Mouse (Mus musculus) stomach, postnatal 0 days (tissue): ENCODE data around the gene Tenm4. TPM values are rescaled to one million over a fixed set of nuclear protein-coding genes. Genes with fewer than 3 reads are reported as not detected.

Experiments
- ATAC-seq: fragments of 200-750 bp; cut with Nextera tagmentation; 2 replicates; pipeline ENCODE4 v1.8.0; 2017; ENCODE audit not compliant: low FRiP score, low TSS enrichment
- DNase-seq: peaks from one replicate; pipeline ENCODE4 v3.0.0-alpha.2; 2016; ENCODE audit warnings: low spot score
- H3K27ac ChIP-seq: fragments of 300-500 bp; sonication (generic); replicated peaks from 2 replicates; pipeline ENCODE4 v1.5.1; 2014; ENCODE audit warnings: mild to moderate bottlenecking, control low read depth
- H3K27me3 ChIP-seq: fragments of 300-500 bp; sonication (generic); 2 replicates; pipeline ENCODE4 v1.6.1; 2014; ENCODE audit warnings: low read length; ENCODE audit not compliant: control insufficient read depth, insufficient read depth
- H3K36me3 ChIP-seq: fragments of 300-500 bp; sonication (generic); 2 replicates; pipeline ENCODE4 v1.6.1; 2014; ENCODE audit warnings: low read length, mixed read lengths; ENCODE audit not compliant: control insufficient read depth, insufficient read depth
- H3K4me1 ChIP-seq: fragments of 300-500 bp; sonication (generic); replicated peaks from 2 replicates; pipeline ENCODE4 v1.6.1; 2014; ENCODE audit warnings: antibody characterized with exemption; ENCODE audit not compliant: control insufficient read depth, insufficient read depth
- H3K4me2 ChIP-seq: fragments of 300-500 bp; sonication (generic); replicated peaks from 2 replicates; pipeline ENCODE4 v1.6.1; 2014; ENCODE audit warnings: low read depth, mild to moderate bottlenecking, control low read depth, moderate library complexity
- H3K4me3 ChIP-seq: fragments of 300-500 bp; sonication (generic); 2 replicates; pipeline ENCODE4 v1.5.1; 2014; ENCODE audit warnings: low read depth, low read length, control low read depth
- H3K9ac ChIP-seq: fragments of 300-500 bp; sonication (generic); 2 replicates; pipeline ENCODE4 v1.6.1; 2014; ENCODE audit warnings: mild to moderate bottlenecking, low read length, control low read depth, mixed read lengths
- H3K9me3 ChIP-seq: fragments of 300-500 bp; sonication (generic); 2 replicates; pipeline ENCODE4 v1.6.1; 2016; ENCODE audit warnings: low read length; ENCODE audit not compliant: control insufficient read depth
- CTCF ChIP-seq: IDR thresholded peaks from 2 replicates; pipeline ENCODE4 v1.5.1; 2016; ENCODE audit warnings: antibody characterized with exemption, low read depth, mild to moderate bottlenecking, moderate library complexity
- EP300 ChIP-seq: optimal IDR thresholded peaks from 2 replicates; pipeline ENCODE3; 2016; ENCODE audit warnings: antibody characterized with exemption
- WGBS: fragments of 180-500 bp; shearing (Covaris S2); extraction: QIAGEN DNeasy Blood & Tissue Kit; methylation state at CpG from one replicate; pipeline ENCODE4 v1.1.7; 2014; 5-methylcytosine and 5-hydroxymethylcytosine counted together
- polyA plus RNA-seq: library from polyadenylated mRNA; unstranded; fragments of >200 nt; fragmentation: Nextera tagmentation; extraction: Ambion mirVana; gene quantifications from 2 replicates; pipeline ENCODE4 v1.2.1, GENCODE M21; 2015

Tenm4 gene
- polyA plus RNA-seq, 1 experiment from 2014 or later = 7.2 TPM

DNA sequence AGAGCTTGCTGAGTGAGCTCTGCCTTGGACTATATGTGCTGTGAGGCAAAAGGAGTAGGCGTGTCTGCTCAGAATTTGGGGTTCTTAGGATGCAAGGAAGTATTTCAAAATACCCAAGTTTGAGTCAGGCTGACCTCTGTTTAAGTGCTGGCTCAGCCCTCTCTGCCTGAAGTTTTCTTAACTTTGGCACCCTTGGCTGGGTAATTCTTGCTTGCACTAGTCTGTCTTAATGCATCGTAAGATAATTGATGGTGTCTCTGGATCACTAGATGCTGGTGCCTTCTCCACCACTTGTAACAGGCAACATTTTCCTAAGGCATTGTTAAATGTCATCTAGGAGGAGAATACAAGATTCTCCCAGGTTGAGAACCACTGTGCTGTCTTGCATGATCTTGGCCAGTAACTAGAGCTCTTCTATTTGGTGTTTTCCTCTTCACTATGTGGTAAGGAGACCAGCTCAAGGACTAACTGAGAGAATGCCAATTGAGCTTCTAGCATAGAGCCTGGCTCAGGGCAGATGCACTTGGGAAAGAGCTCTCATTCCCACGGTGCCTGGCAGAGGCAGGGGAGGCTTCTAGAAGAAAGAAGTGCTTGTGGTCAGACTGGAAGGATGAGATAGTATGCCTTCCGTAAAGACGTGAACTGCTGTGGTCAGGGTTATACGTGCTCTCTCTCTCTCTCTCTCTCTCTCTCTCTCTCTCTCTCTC, 57.7 kb downstream of the Tenm4 start:
- 76% methylated on average over 6 of the region's 6 CpGs for WGBS
- Histone ChIP-seq H3K9ac (no peak overlapping the region), H3K4me3 (no peak overlapping the region), H3K4me1 (0 out of 2 replicates have a peak, but pooled peaks cover 3% of the 10 kb centered on the region), H3K27me3 (no peaks in the 10 kb centered on the region), H3K36me3 (no peaks in the 10 kb centered on the region), H3K9me3 (no peaks in the 10 kb centered on the region), H3K27ac (no peak overlapping the region), H3K4me2 (no peak overlapping the region)
- TF ChIP-seq EP300 (no peak), CTCF (no peak)
- no peak for DNase-seq
- no peak for ATAC-seq

DNA sequence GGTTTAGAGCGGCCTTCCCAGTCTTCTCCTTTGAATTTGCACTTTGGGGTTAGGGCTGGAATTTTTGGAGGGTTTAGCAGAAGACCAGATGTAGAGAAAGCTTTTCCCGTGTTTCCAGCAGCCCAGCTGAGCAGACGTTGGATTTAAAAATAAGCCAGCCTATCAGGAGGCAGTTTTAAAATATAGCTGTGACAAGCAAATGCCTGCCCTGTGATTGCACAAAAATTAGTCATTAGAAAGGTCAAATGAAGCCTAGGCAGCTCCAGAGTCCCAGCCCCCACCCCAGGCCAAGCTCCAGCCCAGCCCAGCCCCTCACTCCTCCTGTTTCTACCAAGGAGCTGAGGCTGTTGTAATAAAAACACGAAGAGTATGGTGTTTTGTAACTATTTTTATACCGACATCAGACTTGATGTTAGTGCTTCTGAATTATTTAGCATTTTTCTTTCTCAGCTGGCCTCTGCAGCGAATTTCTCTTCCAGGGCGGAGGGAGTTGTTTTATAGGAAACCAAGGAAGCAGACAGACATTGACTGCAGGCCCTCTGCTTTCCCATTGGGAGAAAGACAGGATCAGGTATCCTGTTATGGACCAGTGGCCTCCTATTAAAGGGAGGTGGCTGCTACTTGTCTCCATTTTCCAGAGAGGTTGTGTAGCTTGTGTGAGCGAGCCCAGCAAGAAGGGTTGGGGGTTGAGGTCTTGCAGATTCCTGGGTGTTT, 59.1 kb downstream of the Tenm4 start:
- Histone ChIP-seq H3K36me3 (no peaks in the 10 kb centered on the region), H3K9me3 (no peaks in the 10 kb centered on the region), H3K4me1 (0 out of 2 replicates have a peak, but pooled peaks cover 3% of the 10 kb centered on the region), H3K9ac (no peak overlapping the region), H3K27me3 (no peaks in the 10 kb centered on the region), H3K4me2 (no peak overlapping the region), H3K4me3 (no peak overlapping the region), H3K27ac (0 out of 2 replicates have a peak overlapping the region, but pooled peaks have one; percentile 41)
- DNase-seq = no peak
- 41% methylated on average over 8 of the region's 8 CpGs for WGBS
- ATAC-seq = peak; percentile 49; the same call in 1 of the 2 replicates
- TF ChIP-seq EP300 (no peak), CTCF (no peak)

DNA sequence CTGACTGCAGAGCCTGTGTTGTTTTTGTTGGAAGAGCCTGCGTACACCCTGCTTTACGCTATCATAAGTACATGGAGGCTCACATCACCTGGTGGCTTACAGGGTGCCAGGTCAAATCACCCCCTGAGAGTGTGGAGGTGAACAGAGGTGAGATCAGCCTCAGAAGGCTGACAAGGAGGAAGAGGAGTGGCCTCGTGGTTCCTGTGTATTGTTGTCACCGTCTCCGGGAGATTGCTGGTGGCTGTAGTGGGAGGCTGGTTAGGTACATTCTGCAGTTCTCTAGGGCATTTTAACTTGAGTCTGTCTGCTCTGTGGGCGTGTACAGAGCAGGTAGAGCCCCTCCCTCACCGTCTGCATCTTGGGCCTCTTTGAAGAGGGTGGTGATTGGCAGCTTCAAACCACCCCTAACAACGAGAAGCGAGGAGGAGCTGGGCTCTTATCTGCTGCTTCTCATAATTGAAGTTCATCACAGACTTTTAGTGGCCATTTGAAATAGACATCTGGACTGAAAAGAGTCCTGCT, 59.7 kb downstream of the Tenm4 start:
- Histone ChIP-seq H3K9me3 (no peaks in the 10 kb centered on the region), H3K9ac (no peak overlapping the region), H3K27ac (0 out of 2 replicates have a peak overlapping the region, but pooled peaks have one; percentile 41), H3K4me3 (no peak overlapping the region), H3K4me2 (no peak overlapping the region), H3K36me3 (no peaks in the 10 kb centered on the region), H3K27me3 (no peaks in the 10 kb centered on the region), H3K4me1 (0 out of 2 replicates have a peak, but pooled peaks cover 3% of the 10 kb centered on the region)
- DNase-seq (no peak), ATAC-seq (no peak)
- WGBS = 47% methylated on average over 9 of the region's 9 CpGs
- no peak for TF ChIP-seq CTCF
- TF ChIP-seq EP300 = no peak

DNA sequence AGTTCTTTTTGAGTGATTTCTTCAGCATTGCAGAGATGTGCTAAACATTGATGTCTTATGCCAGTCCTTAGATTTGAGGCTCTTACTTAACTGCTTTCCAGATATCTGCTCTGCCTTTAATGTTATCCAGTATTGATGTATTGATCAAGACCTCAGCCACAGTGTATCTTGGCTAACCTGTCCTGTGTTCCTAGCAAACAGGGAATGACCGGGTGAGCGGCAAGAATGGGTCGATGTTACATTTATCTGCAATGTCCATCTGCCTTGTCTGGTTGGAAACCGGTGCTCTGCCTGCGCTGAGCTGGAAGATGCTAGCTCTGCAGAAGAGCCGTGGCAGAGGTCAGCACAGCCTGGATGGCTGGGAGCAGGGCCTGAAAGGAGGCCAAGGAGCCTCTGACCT, 64.8 kb downstream of the Tenm4 start:
- Histone ChIP-seq H3K9me3 (no peaks in the 10 kb centered on the region), H3K27ac (no peak overlapping the region), H3K9ac (no peak overlapping the region), H3K27me3 (no peaks in the 10 kb centered on the region), H3K4me1 (0 out of 2 replicates have a peak, but pooled peaks cover under 1% of the 10 kb centered on the region), H3K4me3 (no peak overlapping the region), H3K36me3 (no peaks in the 10 kb centered on the region), H3K4me2 (no peak overlapping the region)
- no peak for TF ChIP-seq CTCF
- TF ChIP-seq EP300 = no peak
- 69% methylated on average over 6 of the region's 6 CpGs for WGBS
- no peak for ATAC-seq
- no peak for DNase-seq

DNA sequence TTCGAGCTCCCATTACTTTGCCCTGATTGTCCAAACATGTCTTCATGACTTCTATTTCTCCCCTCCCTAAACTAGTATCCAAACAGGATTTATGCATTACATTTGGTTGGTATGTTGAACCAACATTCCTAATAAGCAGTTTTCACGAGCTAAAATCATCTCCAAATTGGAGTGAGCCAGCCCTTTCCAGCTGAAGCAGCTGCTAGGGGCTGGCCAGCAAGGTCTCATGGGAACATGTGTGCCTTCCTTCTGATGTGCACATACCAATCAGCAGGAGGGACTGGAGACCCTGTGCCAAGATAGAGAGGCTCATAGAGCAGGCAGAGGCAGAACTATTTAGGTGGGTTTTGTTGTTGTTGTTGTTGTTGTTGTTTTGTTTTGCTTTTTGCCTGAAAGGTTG, 69.6 kb downstream of the Tenm4 start:
- Histone ChIP-seq H3K27ac (no peak overlapping the region), H3K27me3 (no peaks in the 10 kb centered on the region), H3K4me3 (no peak overlapping the region), H3K36me3 (no peaks in the 10 kb centered on the region), H3K9ac (no peak overlapping the region), H3K4me1 (no peaks in the 10 kb centered on the region), H3K9me3 (no peaks in the 10 kb centered on the region), H3K4me2 (no peak overlapping the region)
- no peak for DNase-seq
- no peak for ATAC-seq
- 47% methylated on average over 2 of the region's 2 CpGs for WGBS
- no peak for TF ChIP-seq CTCF
- TF ChIP-seq EP300 = no peak
